Mouse (Mus musculus) C2C12 (cell line): Measurements from ENCODE around the gene Nkain4. TPM values are rescaled to one million over a fixed set of nuclear protein-coding genes. Genes with fewer than 3 reads are reported as not detected.

Experiments
- H3K27me3 ChIP-seq: one replicate; pipeline ENCODE4 v1.6.1; 2011; ENCODE audit not compliant: control insufficient read depth, insufficient read depth, insufficient read length
- H3K36me3 ChIP-seq: one replicate; pipeline ENCODE4 v1.6.1; 2011; ENCODE audit not compliant: control insufficient read depth, insufficient read depth
- H3K4me3 ChIP-seq: one replicate; pipeline ENCODE4 v1.5.1; 2011; ENCODE audit warnings: mild to moderate bottlenecking, control low read depth; ENCODE audit not compliant: poor library complexity, insufficient read depth, severe bottlenecking
- H3K79me2 ChIP-seq: one replicate; pipeline ENCODE4 v1.6.1; 2011; ENCODE audit not compliant: control insufficient read depth, insufficient read depth
- H3K79me3 ChIP-seq: one replicate; pipeline ENCODE4 v1.6.1; 2011; ENCODE audit warnings: low read depth, control low read depth
- H3ac ChIP-seq: one replicate; pipeline ENCODE3; 2011; ENCODE audit warnings: low read depth; ENCODE audit not compliant: control insufficient read depth, insufficient read length
- CEBPB ChIP-seq: IDR thresholded peaks from one replicate; pipeline ENCODE4 v1.6.1; 2011; ENCODE audit warnings: low read depth, mild to moderate bottlenecking, control low read depth, moderate library complexity
- CTCF ChIP-seq: IDR thresholded peaks from one replicate; pipeline ENCODE4 v1.5.1; 2011; ENCODE audit not compliant: control insufficient read depth, insufficient read depth, insufficient read length
- FOSL1 ChIP-seq: IDR thresholded peaks from one replicate; pipeline ENCODE4 v1.8.0; 2011; ENCODE audit warnings: mild to moderate bottlenecking, low read length; ENCODE audit not compliant: poor library complexity, insufficient read depth, severe bottlenecking
- MAX ChIP-seq: IDR thresholded peaks from one replicate; pipeline ENCODE4 v1.6.1; 2011; ENCODE audit warnings: mild to moderate bottlenecking, control low read depth
- MYOD1 ChIP-seq: IDR thresholded peaks from one replicate; pipeline ENCODE4 v1.6.1; 2011; ENCODE audit warnings: low read depth; ENCODE audit not compliant: control insufficient read depth, insufficient read length
- MYOG ChIP-seq: IDR thresholded peaks from one replicate; pipeline ENCODE4 v1.6.1; 2011; ENCODE audit not compliant: control insufficient read depth, insufficient read length; ENCODE audit errors: extremely low read depth
- USF1 ChIP-seq: IDR thresholded peaks from one replicate; pipeline ENCODE4 v1.6.1; 2011; ENCODE audit warnings: low read depth, mild to moderate bottlenecking, control low read depth, moderate library complexity
- polyA plus RNA-seq: library from polyadenylated mRNA; unstranded; fragments of >200 nt; fragmentation: generic; extraction: Trizol; gene quantifications from one replicate; pipeline ENCODE4 v1.2.1, GENCODE M21; 2012; ENCODE audit warnings: missing spikeins

Nkain4 gene
- polyA plus RNA-seq, 1 experiment, result not detected

- H3ac ChIP-seq, result no peak overlapping the region
- peaks cover 7% of the 10 kb centered on the region for H3K79me3 ChIP-seq
- H3K36me3 ChIP-seq, result no peaks in the 10 kb centered on the region
- no peak for TF ChIP-seq MYOG
- no peak for TF ChIP-seq FOSL1
- no peak for TF ChIP-seq CEBPB
- TF ChIP-seq MAX, result no peak
- TF ChIP-seq USF1, result no peak
- no peak for TF ChIP-seq CTCF
- no peak for TF ChIP-seq MYOD1
- peaks cover 9% of the 10 kb centered on the region for H3K79me2 ChIP-seq
- H3K27me3 ChIP-seq, result peaks cover 17% of the 10 kb centered on the region
- H3K4me3 ChIP-seq, result no peak overlapping the region
Measured at GRCm38 (mm10) chr2:180962616-180963308, 8.3 kb upstream of the Nkain4 start.

GRCm38 (mm10) chr2:180960187-180960586 lies 5.7 kb upstream of the Nkain4 start:
- Histone ChIP-seq H3K27me3 (peaks cover 35% of the 10 kb centered on the region), H3K36me3 (no peaks in the 10 kb centered on the region), H3K4me3 (no peak overlapping the region), H3ac (no peak overlapping the region), H3K79me3 (no peaks in the 10 kb centered on the region), H3K79me2 (no peaks in the 10 kb centered on the region)
- TF ChIP-seq FOSL1 (no peak), USF1 (no peak), MYOG (no peak), CEBPB (no peak), MAX (no peak), CTCF (no peak)

- H3K36me3 ChIP-seq, result no peaks in the 10 kb centered on the region
- H3ac ChIP-seq, result no peak overlapping the region
- H3K27me3 ChIP-seq, result peaks cover 41% of the 10 kb centered on the region
- peak; percentile 19 for TF ChIP-seq CEBPB
- no peak for TF ChIP-seq MYOG
- TF ChIP-seq MAX, result no peak
- no peak for TF ChIP-seq MYOD1
- H3K79me3 ChIP-seq, result no peaks in the 10 kb centered on the region
- H3K4me3 ChIP-seq, result no peak overlapping the region
- H3K79me2 ChIP-seq, result no peaks in the 10 kb centered on the region
Measured at GRCm38 (mm10) chr2:180959605-180960004, 5.1 kb upstream of the Nkain4 start.

- no peak overlapping the region for H3K4me3 ChIP-seq
- no peak overlapping the region for H3ac ChIP-seq
- no peaks in the 10 kb centered on the region for H3K79me2 ChIP-seq
- no peaks in the 10 kb centered on the region for H3K79me3 ChIP-seq
- H3K36me3 ChIP-seq, result no peaks in the 10 kb centered on the region
- peaks cover 75% of the 10 kb centered on the region for H3K27me3 ChIP-seq
- TF ChIP-seq CEBPB (no peak), MYOD1 (no peak), CTCF (no peak), MYOG (no peak), USF1 (no peak), FOSL1 (no peak), MAX (no peak)
Measured at GRCm38 (mm10) chr2:180953638-180954037, 861 bp downstream of the Nkain4 start.

- Histone ChIP-seq H3K79me3 (no peaks in the 10 kb centered on the region), H3K79me2 (no peaks in the 10 kb centered on the region), H3K36me3 (no peaks in the 10 kb centered on the region), H3K4me3 (no peak overlapping the region), H3ac (no peak overlapping the region), H3K27me3 (peaks cover 70% of the 10 kb centered on the region)
- TF ChIP-seq MYOD1 (no peak), USF1 (no peak), MYOG (no peak), CTCF (no peak), CEBPB (no peak), MAX (no peak), FOSL1 (no peak)
Measured at GRCm38 (mm10) chr2:180952731-180953171, 1.7 kb downstream of the Nkain4 start.

GRCm38 (mm10) chr2:180949947-180950346 lies 4.6 kb downstream of the Nkain4 start:
- Histone ChIP-seq H3K27me3 (peaks cover 55% of the 10 kb centered on the region), H3K4me3 (no peak overlapping the region), H3K36me3 (no peaks in the 10 kb centered on the region), H3K79me2 (no peaks in the 10 kb centered on the region), H3ac (no peak overlapping the region), H3K79me3 (no peaks in the 10 kb centered on the region)
- no peak for TF ChIP-seq MYOD1
- no peak for TF ChIP-seq MYOG
- no peak for TF ChIP-seq FOSL1
- no peak for TF ChIP-seq CTCF
- TF ChIP-seq MAX, result no peak
- no peak for TF ChIP-seq USF1
- no peak for TF ChIP-seq CEBPB
